Mouse (Mus musculus) fat pad, adult 2 months (tissue): ENCODE data around the gene Riiad1.

Source experiments
- DNase-seq: peaks from one replicate; pipeline ENCODE4 v3.0.0-alpha.2; 2011; ENCODE audit warnings: low read depth, low spot score; ENCODE audit errors: extremely low read depth

Gene Riiad1

GRCm38 (mm10) chr3:94463926-94464578, 16.1 kb downstream of the Riiad1 start:
- no peak for DNase-seq

GRCm38 (mm10) chr3:94459834-94460233, 20.3 kb downstream of the Riiad1 start:
- DNase-seq = no peak

- no peak for DNase-seq
Measured at GRCm38 (mm10) chr3:94457055-94457454, 23.1 kb downstream of the Riiad1 start.

GRCm38 (mm10) chr3:94456529-94457000, 23.6 kb downstream of the Riiad1 start:
- no peak for DNase-seq

GRCm38 (mm10) chr3:94449377-94449776, 30.8 kb downstream of the Riiad1 start:
- DNase-seq = no peak

- DNase-seq = no peak
Measured at GRCm38 (mm10) chr3:94443597-94443964, 36.6 kb downstream of the Riiad1 start, which contains the start of gene Oaz3. TSS of gene Oaz3 (minus strand) at chr3:94443915.

GRCm38 (mm10) chr3:94442951-94443596, 37.1 kb downstream of the Riiad1 start, which contains the start of gene Mrpl9:
TSS of gene Mrpl9 (plus strand) at chr3:94443318.
- DNase-seq = no peak

- no peak for DNase-seq
Measured at GRCm38 (mm10) chr3:94441182-94441581, 39.0 kb downstream of the Riiad1 start.

GRCm38 (mm10) chr3:94436420-94436819, 43.7 kb downstream of the Riiad1 start:
- DNase-seq = no peak

GRCm38 (mm10) chr3:94434305-94434704, 45.8 kb downstream of the Riiad1 start:
- DNase-seq = no peak

- DNase-seq = no peak
Measured at GRCm38 (mm10) chr3:94430980-94431379, 49.2 kb downstream of the Riiad1 start.
